Mouse (Mus musculus): ENCODE measurements around the gene Mxra8. TPM values are rescaled to one million over a fixed set of nuclear protein-coding genes. Genes with fewer than 3 reads are reported as not detected.

Mxra8 gene
- polyA plus RNA-seq, 1 experiment = 87.5 TPM

- no peak overlapping the region for H3K4me3 ChIP-seq
- H3K4me2 ChIP-seq (ENCODE audit: low read depth) = no peak overlapping the region
- peaks cover 14% of the 10 kb centered on the region for H3K36me3 ChIP-seq (ENCODE audit: control insufficient read depth, insufficient read depth)
- TF ChIP-seq POLR2AphosphoS2 (IDR thresholded peaks at IDR 0.05; ENCODE audit: insufficient read length, low read depth) (no peak), USF1 (IDR thresholded peaks at IDR 0.05; ENCODE audit: low read depth) (no peak), REST (IDR thresholded peaks at IDR 0.05; ENCODE audit: insufficient read depth, insufficient read length) (no peak), E2F4 (IDR thresholded peaks at IDR 0.05; ENCODE audit: insufficient read depth) (no peak), CEBPB (IDR thresholded peaks at IDR 0.05; ENCODE audit: insufficient read depth, poor library complexity, severe bottlenecking) (no peak)
- H3ac ChIP-seq (ENCODE audit: control insufficient read depth, insufficient read length) = no peak overlapping the region
- H3K79me2 ChIP-seq (ENCODE audit: control insufficient read depth, insufficient read depth) = peaks cover 3% of the 10 kb centered on the region
- no peaks in the 10 kb centered on the region for H3K27me3 ChIP-seq (ENCODE audit: control insufficient read depth, insufficient read depth, insufficient read length)
Observed at GRCm38 (mm10) chr4:155883587-155883986, 44.1 kb downstream of the Mxra8 start.

- Histone ChIP-seq H3K36me3 (ENCODE audit: control insufficient read depth, insufficient read depth) (peaks cover 9% of the 10 kb centered on the region), H3K79me2 (ENCODE audit: control insufficient read depth, insufficient read depth) (peaks cover 3% of the 10 kb centered on the region), H3K27me3 (ENCODE audit: control insufficient read depth, insufficient read depth, insufficient read length) (no peaks in the 10 kb centered on the region), H3K4me3 (no peak overlapping the region), H3ac (ENCODE audit: control insufficient read depth, insufficient read length) (no peak overlapping the region), H3K4me2 (ENCODE audit: low read depth) (no peak overlapping the region)
- no peak for TF ChIP-seq POLR2A (IDR thresholded peaks at IDR 0.05; ENCODE audit: insufficient read length, low read depth)
- TF ChIP-seq POLR2AphosphoS2 (IDR thresholded peaks at IDR 0.05; ENCODE audit: insufficient read length, low read depth) = no peak
- TF ChIP-seq E2F4 (IDR thresholded peaks at IDR 0.05; ENCODE audit: insufficient read depth) = no peak
- no peak for TF ChIP-seq TCF3 (IDR thresholded peaks at IDR 0.05; ENCODE audit: insufficient read length, low read depth)
- no peak for TF ChIP-seq MYOD1 (IDR thresholded peaks at IDR 0.05; ENCODE audit: control insufficient read depth in 1 of 3, insufficient read length in 2 of 3, low read depth in 2 of 3)
- TF ChIP-seq MYOG (IDR thresholded peaks at IDR 0.05; ENCODE audit: control insufficient read depth in 1 of 3, insufficient read depth in 1 of 3, insufficient read length in 2 of 3, low read depth in 2 of 3) = no peak
- TF ChIP-seq TCF12 (IDR thresholded peaks at IDR 0.05; ENCODE audit: insufficient read depth, poor library complexity, severe bottlenecking) = no peak
- TF ChIP-seq USF1 (IDR thresholded peaks at IDR 0.05; ENCODE audit: low read depth) = no peak
- TF ChIP-seq SRF (IDR thresholded peaks at IDR 0.05; ENCODE audit: control insufficient read depth, insufficient read length, low read depth) = no peak
- TF ChIP-seq CEBPB (IDR thresholded peaks at IDR 0.05; ENCODE audit: insufficient read depth, poor library complexity, severe bottlenecking) = no peak
- no peak for TF ChIP-seq MAX (IDR thresholded peaks at IDR 0.05; ENCODE audit: low read depth)
- no peak for TF ChIP-seq REST (IDR thresholded peaks at IDR 0.05; ENCODE audit: insufficient read depth, insufficient read length)
Observed at GRCm38 (mm10) chr4:155886330-155886729, 46.9 kb downstream of the Mxra8 start.

GRCm38 (mm10) chr4:155887674-155888073 is 48.2 kb downstream of the Mxra8 start:
- peaks cover 9% of the 10 kb centered on the region for H3K36me3 ChIP-seq (ENCODE audit: control insufficient read depth, insufficient read depth)
- H3K4me3 ChIP-seq = no peak overlapping the region
- H3ac ChIP-seq (ENCODE audit: control insufficient read depth, insufficient read length) = no peak overlapping the region
- no peak overlapping the region for H3K4me2 ChIP-seq (ENCODE audit: low read depth)
- H3K27me3 ChIP-seq (ENCODE audit: control insufficient read depth, insufficient read depth, insufficient read length) = no peaks in the 10 kb centered on the region
- TF ChIP-seq MYOG (IDR thresholded peaks at IDR 0.05; ENCODE audit: control insufficient read depth in 1 of 3, insufficient read depth in 1 of 3, insufficient read length in 2 of 3, low read depth in 2 of 3) (no peak), POLR2AphosphoS2 (IDR thresholded peaks at IDR 0.05; ENCODE audit: insufficient read length, low read depth) (peak; percentile 38)
- peaks cover 2% of the 10 kb centered on the region for H3K79me2 ChIP-seq (ENCODE audit: control insufficient read depth, insufficient read depth)

GRCm38 (mm10) chr4:155888181-155888580 is 48.7 kb downstream of the Mxra8 start:
- Histone ChIP-seq H3K36me3 (ENCODE audit: control insufficient read depth, insufficient read depth) (peaks cover 9% of the 10 kb centered on the region), H3K79me2 (ENCODE audit: control insufficient read depth, insufficient read depth) (peaks cover 8% of the 10 kb centered on the region), H3K27me3 (ENCODE audit: control insufficient read depth, insufficient read depth, insufficient read length) (no peaks in the 10 kb centered on the region), H3ac (ENCODE audit: control insufficient read depth, insufficient read length) (no peak overlapping the region), H3K4me2 (ENCODE audit: low read depth) (no peak overlapping the region), H3K4me3 (no peak overlapping the region)
- TF ChIP-seq POLR2AphosphoS2 (IDR thresholded peaks at IDR 0.05; ENCODE audit: insufficient read length, low read depth) = no peak
- no peak for TF ChIP-seq E2F4 (IDR thresholded peaks at IDR 0.05; ENCODE audit: insufficient read depth)
- no peak for TF ChIP-seq TCF3 (IDR thresholded peaks at IDR 0.05; ENCODE audit: insufficient read length, low read depth)
- no peak for TF ChIP-seq POLR2A (IDR thresholded peaks at IDR 0.05; ENCODE audit: insufficient read length, low read depth)
- no peak for TF ChIP-seq MYOD1 (IDR thresholded peaks at IDR 0.05; ENCODE audit: control insufficient read depth in 1 of 3, insufficient read length in 2 of 3, low read depth in 2 of 3)

- no peak overlapping the region for H3ac ChIP-seq (ENCODE audit: control insufficient read depth, insufficient read length)
- no peak overlapping the region for H3K4me2 ChIP-seq (ENCODE audit: low read depth)
- TF ChIP-seq MAX (IDR thresholded peaks at IDR 0.05; ENCODE audit: low read depth) = no peak
- TF ChIP-seq USF1 (IDR thresholded peaks at IDR 0.05; ENCODE audit: low read depth) = no peak
- TF ChIP-seq CEBPB (IDR thresholded peaks at IDR 0.05; ENCODE audit: insufficient read depth, poor library complexity, severe bottlenecking) = no peak
- TF ChIP-seq MYOG (IDR thresholded peaks at IDR 0.05; ENCODE audit: control insufficient read depth in 1 of 3, insufficient read depth in 1 of 3, insufficient read length in 2 of 3, low read depth in 2 of 3) = no peak
- H3K27me3 ChIP-seq (ENCODE audit: control insufficient read depth, insufficient read depth, insufficient read length) = no peaks in the 10 kb centered on the region
- H3K79me2 ChIP-seq (ENCODE audit: control insufficient read depth, insufficient read depth) = peaks cover 17% of the 10 kb centered on the region
- H3K36me3 ChIP-seq (ENCODE audit: control insufficient read depth, insufficient read depth) = peaks cover 9% of the 10 kb centered on the region
- H3K4me3 ChIP-seq = no peak overlapping the region
Observed at GRCm38 (mm10) chr4:155889316-155889715, 49.8 kb downstream of the Mxra8 start.

GRCm38 (mm10) chr4:155891011-155891471 is 51.6 kb downstream of the Mxra8 start:
- Histone ChIP-seq H3K79me2 (ENCODE audit: control insufficient read depth, insufficient read depth) (peaks cover 30% of the 10 kb centered on the region), H3K27me3 (ENCODE audit: control insufficient read depth, insufficient read depth, insufficient read length) (no peaks in the 10 kb centered on the region), H3K36me3 (ENCODE audit: control insufficient read depth, insufficient read depth) (peaks cover 5% of the 10 kb centered on the region), H3K4me2 (ENCODE audit: low read depth) (peak overlapping the region; percentile 82), H3K4me3 (peak overlapping the region; percentile 78), H3ac (ENCODE audit: control insufficient read depth, insufficient read length) (peak overlapping the region; percentile 94)
- TF ChIP-seq POLR2A (IDR thresholded peaks at IDR 0.05; ENCODE audit: insufficient read length, low read depth) (no peak), MYOD1 (IDR thresholded peaks at IDR 0.05; ENCODE audit: control insufficient read depth in 1 of 3, insufficient read length in 2 of 3, low read depth in 2 of 3) (no peak), SRF (IDR thresholded peaks at IDR 0.05; ENCODE audit: control insufficient read depth, insufficient read length, low read depth) (no peak), E2F4 (IDR thresholded peaks at IDR 0.05; ENCODE audit: insufficient read depth) (no peak), TCF3 (IDR thresholded peaks at IDR 0.05; ENCODE audit: insufficient read length, low read depth) (no peak), USF1 (IDR thresholded peaks at IDR 0.05; ENCODE audit: low read depth) (no peak), POLR2AphosphoS2 (IDR thresholded peaks at IDR 0.05; ENCODE audit: insufficient read length, low read depth) (no peak), CEBPB (IDR thresholded peaks at IDR 0.05; ENCODE audit: insufficient read depth, poor library complexity, severe bottlenecking) (no peak), MYOG (IDR thresholded peaks at IDR 0.05; ENCODE audit: control insufficient read depth in 1 of 3, insufficient read depth in 1 of 3, insufficient read length in 2 of 3, low read depth in 2 of 3) (no peak), MAX (IDR thresholded peaks at IDR 0.05; ENCODE audit: low read depth) (no peak), TCF12 (IDR thresholded peaks at IDR 0.05; ENCODE audit: insufficient read depth, poor library complexity, severe bottlenecking) (no peak), REST (IDR thresholded peaks at IDR 0.05; ENCODE audit: insufficient read depth, insufficient read length) (no peak)

All from myocyte (in vitro differentiated cells).